Mouse (Mus musculus) bone marrow, adult 2 months (tissue): ENCODE measurements at regions not wholly inside any gene's neighbourhood (a gene's known extent, or its start where the extent isn't known, plus 50 kb on each side); places are given as distances from the start of the nearest gene placed in this dataset.

ENCODE experiments used
- CTCF ChIP-seq: fragments of 200-500 bp; IDR thresholded peaks from 2 replicates; pipeline ENCODE4 v1.5.1; 2011; ENCODE audit warnings: low read length, control low read depth; ENCODE audit not compliant: control insufficient read depth, insufficient read depth
- POLR2A ChIP-seq: fragments of 200-500 bp; IDR thresholded peaks from 2 replicates; pipeline ENCODE4 v1.6.1; 2011; ENCODE audit warnings: low read depth, mild to moderate bottlenecking, control low read depth, low read length, borderline replicate concordance; ENCODE audit not compliant: control insufficient read depth

DNA sequence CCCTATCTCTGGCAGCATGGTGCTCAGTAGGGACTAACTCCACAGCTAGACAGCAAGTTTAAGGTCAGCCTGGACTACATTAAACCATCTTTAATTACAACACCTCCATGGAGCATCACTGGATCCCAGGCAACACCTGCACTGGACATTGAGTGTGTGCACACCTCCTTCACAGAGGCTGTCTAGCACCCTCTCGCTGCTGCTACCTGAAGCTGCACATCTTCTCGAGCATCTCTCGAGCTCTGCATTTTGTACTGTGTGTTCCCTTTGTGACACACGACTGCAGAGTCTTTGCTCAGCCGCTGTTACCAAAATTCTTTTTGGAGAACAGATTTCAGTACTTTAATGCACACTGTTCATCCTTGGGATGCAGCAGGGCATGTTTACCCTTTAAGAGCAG lies 212.2 kb upstream of the Smim15 start:
- TF ChIP-seq CTCF (no peak), POLR2A (no peak)
